Mouse (Mus musculus): Measurements from ENCODE around the gene Rcc2.

Gene Rcc2

GRCm38 (mm10) chr4:140700269-140701018 is at the start of gene Rcc2:
Rcc2 (plus strand) TSS chr4:140700541.
- DNase-seq (ENCODE audit: low read depth, low spot score) = peak; percentile 61

- no peak for DNase-seq (ENCODE audit: low read depth, low spot score)
These were observed 46.3 kb upstream of the Rcc2 start for GRCm38 (mm10) chr4:140653835-140654583.

GRCm38 (mm10) chr4:140654798-140655197 is 45.5 kb upstream of the Rcc2 start:
- DNase-seq (ENCODE audit: low read depth, low spot score) = no peak

GRCm38 (mm10) chr4:140656529-140656928 is 43.8 kb upstream of the Rcc2 start:
- DNase-seq (ENCODE audit: low read depth, low spot score) = no peak

GRCm38 (mm10) chr4:140657681-140658575 is 42.4 kb upstream of the Rcc2 start:
- DNase-seq (ENCODE audit: low read depth, low spot score) = no peak

- no peak for DNase-seq (ENCODE audit: low read depth, low spot score)
These were observed 38.8 kb upstream of the Rcc2 start for GRCm38 (mm10) chr4:140661406-140662022.

GRCm38 (mm10) chr4:140662453-140662852 is 37.9 kb upstream of the Rcc2 start:
- no peak for DNase-seq (ENCODE audit: low read depth, low spot score)

- no peak for DNase-seq (ENCODE audit: low read depth, low spot score)
These were observed 37.3 kb upstream of the Rcc2 start for GRCm38 (mm10) chr4:140662882-140663585.

GRCm38 (mm10) chr4:140665053-140665452 is 35.3 kb upstream of the Rcc2 start:
- DNase-seq (ENCODE audit: low read depth, low spot score) = no peak

GRCm38 (mm10) chr4:140665760-140666159 is 34.6 kb upstream of the Rcc2 start, which contains the start of gene Arhgef10l:
Arhgef10l (minus strand) TSS chr4:140666012.
- DNase-seq (ENCODE audit: low read depth, low spot score) = no peak

- DNase-seq (ENCODE audit: low read depth, low spot score) = no peak
These were observed 32.5 kb upstream of the Rcc2 start for GRCm38 (mm10) chr4:140667802-140668201.

GRCm38 (mm10) chr4:140673527-140674264 is 26.6 kb upstream of the Rcc2 start:
- DNase-seq (ENCODE audit: low read depth, low spot score) = no peak

- DNase-seq (ENCODE audit: low read depth, low spot score) = peak; percentile 89
These were observed 25.9 kb upstream of the Rcc2 start for GRCm38 (mm10) chr4:140674345-140674926.

GRCm38 (mm10) chr4:140679038-140679437 is 21.3 kb upstream of the Rcc2 start:
- DNase-seq (ENCODE audit: low read depth, low spot score) = peak; percentile 79

- DNase-seq (ENCODE audit: low read depth, low spot score) = peak; percentile 82
These were observed 20.5 kb upstream of the Rcc2 start for GRCm38 (mm10) chr4:140679723-140680380.

- peak; percentile 19 for DNase-seq (ENCODE audit: low read depth, low spot score)
These were observed 19.5 kb upstream of the Rcc2 start for GRCm38 (mm10) chr4:140680731-140681397.

GRCm38 (mm10) chr4:140683608-140684007 is 16.7 kb upstream of the Rcc2 start:
- no peak for DNase-seq (ENCODE audit: low read depth, low spot score)

GRCm38 (mm10) chr4:140684141-140684871 is 16.0 kb upstream of the Rcc2 start:
- no peak for DNase-seq (ENCODE audit: low read depth, low spot score)
